Mouse (Mus musculus) MEL (cell line): ENCODE results near the gene Btaf1. TPM values are rescaled to one million over a fixed set of nuclear protein-coding genes. Genes with fewer than 3 reads are reported as not detected.
"Not testable (repeated sequence)": the region's sequence is repeated elsewhere in the genome, so short reads cannot be mapped to it uniquely, and the experiment has no call there.

ENCODE experiments used
- DNase-seq: peaks from one replicate; pipeline ENCODE4 v3.0.0; 2011; ENCODE audit warnings: low read depth, low spot score
- H3K27ac ChIP-seq: 2 replicates; pipeline ENCODE4 v1.5.1; 2012; ENCODE audit warnings: low read depth, mild to moderate bottlenecking, control low read depth, low read length, moderate library complexity; ENCODE audit not compliant: control insufficient read depth
- H3K27me3 ChIP-seq, 2 experiments: fragments of 150-350 bp in 1 of 2; sonication (generic) in 1 of 2; 2 replicates each; pipeline ENCODE4 v1.6.1; 2012; ENCODE audit warnings: low read length in 2 of 2, mild to moderate bottlenecking in 2 of 2, improper control_type of control experiment in 1 of 2, moderate library complexity in 1 of 2; ENCODE audit not compliant: insufficient read depth in 2 of 2, control insufficient read depth in 1 of 2
- H3K36me3 ChIP-seq, 2 experiments: 2 replicates each; pipeline ENCODE4 v1.6.1; 2012 to 2014; ENCODE audit warnings: low read length in 2 of 2, improper control_type of control experiment in 1 of 2, inconsistent platforms in 1 of 2, mild to moderate bottlenecking in 1 of 2; ENCODE audit not compliant: insufficient read depth in 2 of 2, control insufficient read depth in 1 of 2
- H3K4me1 ChIP-seq, 2 experiments: fragments of 150-350 bp in 1 of 2; sonication (generic) in 1 of 2; 2 replicates each; pipeline ENCODE4 v1.6.1; 2012; ENCODE audit warnings: low read length in 2 of 2, improper control_type of control experiment in 1 of 2, mild to moderate bottlenecking in 1 of 2; ENCODE audit not compliant: insufficient read depth in 2 of 2, control insufficient read depth in 1 of 2
- H3K4me3 ChIP-seq, 2 experiments: fragments of 150-350 bp in 1 of 2; sonication (generic) in 1 of 2; 2 replicates each; pipeline ENCODE4 v1.5.1; 2012; ENCODE audit warnings: low read depth in 2 of 2, low read length in 2 of 2, mild to moderate bottlenecking in 2 of 2, moderate library complexity in 2 of 2, control low read depth in 1 of 2, improper control_type of control experiment in 1 of 2; ENCODE audit not compliant: control insufficient read depth in 1 of 2, insufficient read depth in 1 of 2
- H3K79me2 ChIP-seq: 2 replicates; pipeline ENCODE4 v1.6.1; 2012; ENCODE audit warnings: mild to moderate bottlenecking, low read length, moderate library complexity; ENCODE audit not compliant: control insufficient read depth, poor library complexity, insufficient read depth
- H3K9ac ChIP-seq: 2 replicates; pipeline ENCODE4 v1.6.1; 2012; ENCODE audit warnings: low read depth, mild to moderate bottlenecking, control low read depth, low read length, moderate library complexity; ENCODE audit not compliant: control insufficient read depth, poor library complexity, severe bottlenecking
- H3K9me3 ChIP-seq: fragments of 150-350 bp; sonication (generic); replicated peaks from 2 replicates; pipeline ENCODE4 v1.6.1; 2012; ENCODE audit warnings: mild to moderate bottlenecking, low read length, improper control_type of control experiment, moderate library complexity; ENCODE audit not compliant: insufficient read depth
- BHLHE40 ChIP-seq: IDR thresholded peaks from 2 replicates; pipeline ENCODE4 v1.6.1; 2012; ENCODE audit warnings: low read depth, mild to moderate bottlenecking, inconsistent platforms, low read length, improper control_type of control experiment, borderline replicate concordance
- E2F4 ChIP-seq: IDR thresholded peaks from 2 replicates; pipeline ENCODE4 v1.6.1; 2011; ENCODE audit warnings: low read depth, low read length, improper control_type of control experiment, borderline replicate concordance
- ELF1 ChIP-seq: IDR thresholded peaks from 2 replicates; pipeline ENCODE4 v1.6.1; 2014; ENCODE audit warnings: low read depth, mild to moderate bottlenecking, inconsistent platforms, low read length, improper control_type of control experiment, moderate library complexity
- EP300 ChIP-seq, 2 experiments: IDR thresholded peaks; 2 replicates each; pipeline ENCODE4 v1.6.1; 2011; ENCODE audit warnings: improper control_type of control experiment in 2 of 2, low read length in 2 of 2, low read depth in 1 of 2, mild to moderate bottlenecking in 1 of 2
- ETS1 ChIP-seq: IDR thresholded peaks from 2 replicates; pipeline ENCODE4 v1.6.1; 2012; ENCODE audit warnings: low read depth, mild to moderate bottlenecking, inconsistent platforms, low read length, improper control_type of control experiment, moderate library complexity
- GABPA ChIP-seq: IDR thresholded peaks from 2 replicates; pipeline ENCODE4 v1.6.1; 2012; ENCODE audit warnings: low read depth, mild to moderate bottlenecking, inconsistent platforms, low read length, improper control_type of control experiment, moderate library complexity
- HCFC1 ChIP-seq: IDR thresholded peaks from 2 replicates; pipeline ENCODE4 v1.6.1; 2012; ENCODE audit warnings: low read depth, mild to moderate bottlenecking, inconsistent platforms, low read length, improper control_type of control experiment, moderate library complexity
- JUND ChIP-seq: IDR thresholded peaks from 2 replicates; pipeline ENCODE4 v1.6.1; 2011; ENCODE audit warnings: low read depth, mild to moderate bottlenecking, improper control_type of control experiment, low read length
- KAT2A ChIP-seq: conservative IDR thresholded peaks from 2 replicates; pipeline ENCODE4 v1.6.1; 2012; ENCODE audit warnings: low read depth, low read length, improper control_type of control experiment, inconsistent platforms
- MAFK ChIP-seq: IDR thresholded peaks from 2 replicates; pipeline ENCODE4 v1.6.1; 2011; ENCODE audit warnings: low read depth, mild to moderate bottlenecking, low read length, improper control_type of control experiment, borderline replicate concordance
- MAX ChIP-seq: IDR thresholded peaks from 2 replicates; pipeline ENCODE4 v1.6.1; 2011; ENCODE audit warnings: low read length, improper control_type of control experiment
- MEF2A ChIP-seq: IDR thresholded peaks from 2 replicates; pipeline ENCODE4 v1.6.1; 2014; ENCODE audit warnings: low read depth, mild to moderate bottlenecking, inconsistent platforms, low read length, improper control_type of control experiment; ENCODE audit not compliant: poor library complexity, insufficient replicate concordance, severe bottlenecking; ENCODE audit errors: extremely low read depth
- MXI1 ChIP-seq: IDR thresholded peaks from 2 replicates; pipeline ENCODE4 v1.6.1; 2011; ENCODE audit warnings: mild to moderate bottlenecking, low read depth, low read length, improper control_type of control experiment
- MYB ChIP-seq: IDR thresholded peaks from 2 replicates; pipeline ENCODE4 v1.6.1; 2011; ENCODE audit warnings: mild to moderate bottlenecking, low read depth, low read length, improper control_type of control experiment
- NELFE ChIP-seq: IDR thresholded peaks from 2 replicates; pipeline ENCODE4 v1.6.1; 2011; ENCODE audit warnings: low read depth, low read length, improper control_type of control experiment
- NRF1 ChIP-seq: IDR thresholded peaks from 2 replicates; pipeline ENCODE4 v1.6.1; 2014; ENCODE audit warnings: low read depth, mild to moderate bottlenecking, inconsistent platforms, low read length, improper control_type of control experiment, moderate library complexity; ENCODE audit not compliant: poor library complexity, insufficient read depth, severe bottlenecking
- POLR2AphosphoS2 ChIP-seq: IDR thresholded peaks from 2 replicates; pipeline ENCODE4 v1.6.1; 2011; ENCODE audit warnings: low read length, improper control_type of control experiment
- POLR2AphosphoS5 ChIP-seq: IDR thresholded peaks from 2 replicates; pipeline ENCODE4 v1.6.1; 2012; ENCODE audit warnings: low read depth, borderline replicate concordance, mild to moderate bottlenecking, inconsistent platforms, low read length, moderate library complexity, mixed read lengths
- RAD21 ChIP-seq: IDR thresholded peaks from 2 replicates; pipeline ENCODE4 v1.6.1; 2011; ENCODE audit warnings: mild to moderate bottlenecking, low read depth, low read length, improper control_type of control experiment
- RCOR1 ChIP-seq: IDR thresholded peaks from 2 replicates; pipeline ENCODE4 v1.6.1; 2012; ENCODE audit warnings: low read depth, mild to moderate bottlenecking, inconsistent platforms, low read length, improper control_type of control experiment
- SIN3A ChIP-seq: IDR thresholded peaks from 2 replicates; pipeline ENCODE4 v1.6.1; 2012; ENCODE audit warnings: low read length, improper control_type of control experiment, inconsistent platforms
- SMC3 ChIP-seq: IDR thresholded peaks from 2 replicates; pipeline ENCODE4 v1.6.1; 2011; ENCODE audit warnings: low read depth, low read length, improper control_type of control experiment
- TAL1 ChIP-seq: IDR thresholded peaks from 2 replicates; pipeline ENCODE4 v1.6.1; 2012; ENCODE audit warnings: mild to moderate bottlenecking, inconsistent platforms, low read length, moderate library complexity, mixed read lengths
- TBP ChIP-seq: IDR thresholded peaks from 2 replicates; pipeline ENCODE4 v1.8.0; 2011; ENCODE audit warnings: low read depth, low read length, improper control_type of control experiment
- ZKSCAN1 ChIP-seq: IDR thresholded peaks from 2 replicates; pipeline ENCODE4 v1.6.1; 2012; ENCODE audit warnings: low read depth, mild to moderate bottlenecking, inconsistent platforms, low read length, improper control_type of control experiment, moderate library complexity
- ZNF384 ChIP-seq: IDR thresholded peaks from 2 replicates; pipeline ENCODE4 v1.6.1; 2012; ENCODE audit warnings: low read depth, mild to moderate bottlenecking, inconsistent platforms, low read length, improper control_type of control experiment
- polyA plus RNA-seq, 2 experiments: library from polyadenylated mRNA; stranded (reverse) in 1 of 2; unstranded in 1 of 2; fragments of >175 nt in 1 of 2; fragments of >200 nt in 1 of 2; gene quantifications; 2 replicates each; pipeline versions ENCODE4 v1.2.1 to v1.2.4; 2012; ENCODE audit warnings: low replicate concordance in 2 of 2, low read depth in 1 of 2; ENCODE audit not compliant: insufficient read length in 2 of 2, insufficient read depth in 1 of 2, missing spikeins in 1 of 2
- total RNA-seq: library from RNA; depleted of rRNA; stranded (reverse); fragments of 300-350 nt; gene quantifications from 2 replicates; pipeline ENCODE4 v1.2.3, GENCODE M21; 2012

Btaf1 gene
- total and polyA plus RNA-seq, 3 experiments = 40.1 to 69.5 (median 46.1) TPM

DNA sequence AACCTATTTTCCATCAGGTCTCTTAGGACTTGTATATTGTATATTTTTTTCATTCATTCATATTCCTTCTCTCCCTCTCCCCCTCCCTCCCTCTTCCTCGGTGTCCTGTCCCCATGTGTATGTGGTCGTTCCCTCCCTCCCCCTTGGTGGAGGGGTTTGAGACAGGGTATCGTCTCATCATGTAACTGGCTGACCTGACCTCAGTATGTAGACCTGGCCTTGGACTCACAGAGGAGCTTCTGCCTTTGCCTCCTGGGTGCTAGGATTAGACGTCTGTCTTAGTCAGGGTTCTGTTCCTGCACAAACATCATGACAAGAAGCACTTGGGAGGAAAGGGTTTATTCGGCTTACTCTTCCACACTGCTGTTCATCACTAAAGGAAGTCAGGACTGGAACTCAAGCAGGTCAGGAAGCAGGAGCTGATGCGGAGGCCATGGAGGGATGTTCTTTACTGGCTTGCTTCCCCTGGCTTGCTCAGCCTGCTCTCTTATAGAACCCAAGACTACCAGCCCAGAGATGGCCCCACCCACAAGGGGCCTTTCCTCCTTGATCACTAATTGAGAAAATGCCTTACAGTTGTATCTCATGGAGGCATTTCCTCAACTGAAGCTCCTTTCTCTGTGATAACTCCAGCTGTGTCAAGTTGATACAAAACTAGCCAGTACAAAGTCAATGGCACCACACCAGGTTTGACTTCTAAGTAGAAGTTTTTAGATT, 36.8 kb downstream of the Btaf1 start:
- not testable (repeated sequence) for H3K27ac ChIP-seq
- peaks cover 5 to 79% of the 10 kb centered on the region in 2 experiments for H3K36me3 ChIP-seq

DNA sequence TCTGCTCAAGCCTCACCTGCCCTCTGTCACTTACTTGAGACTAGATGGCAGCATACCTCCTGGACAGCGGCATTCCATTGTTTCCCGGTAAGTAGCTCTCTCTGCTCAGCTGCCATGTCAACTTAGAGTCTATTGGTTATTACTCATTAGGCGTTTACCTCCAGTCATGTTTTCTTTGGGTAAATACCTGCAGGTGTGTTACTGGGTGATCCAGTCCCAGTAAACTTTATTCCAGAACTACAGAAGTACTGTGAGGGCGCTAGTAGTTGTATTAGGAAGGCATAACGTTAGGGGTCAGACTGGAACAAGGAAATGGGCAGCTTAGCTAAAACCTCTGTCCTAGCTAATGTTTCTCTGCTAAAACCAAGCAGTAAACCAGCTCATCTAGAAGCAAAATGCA, 78.7 kb downstream of the Btaf1 start:
- Histone ChIP-seq H3K36me3 (peaks cover 15 to 59% of the 10 kb centered on the region in 2 experiments), H3K9me3 (no peaks in the 10 kb centered on the region)

More for the DNA sequence above, 36.8 kb downstream of the Btaf1 start:
- not testable (repeated sequence) for H3K79me2 ChIP-seq, DNase-seq, H3K4me1 ChIP-seq, H3K9me3 ChIP-seq, H3K4me3 ChIP-seq, H3K27me3 ChIP-seq, H3K9ac ChIP-seq
- TF ChIP-seq EP300 (IDR thresholded peaks at IDR 0.05; ENCODE audit: low read depth in 1 of 2, low read length in 2 of 2) = peak in 1 of 2 experiments; percentile 55; a peak in 3 of 4 replicates

DNA sequence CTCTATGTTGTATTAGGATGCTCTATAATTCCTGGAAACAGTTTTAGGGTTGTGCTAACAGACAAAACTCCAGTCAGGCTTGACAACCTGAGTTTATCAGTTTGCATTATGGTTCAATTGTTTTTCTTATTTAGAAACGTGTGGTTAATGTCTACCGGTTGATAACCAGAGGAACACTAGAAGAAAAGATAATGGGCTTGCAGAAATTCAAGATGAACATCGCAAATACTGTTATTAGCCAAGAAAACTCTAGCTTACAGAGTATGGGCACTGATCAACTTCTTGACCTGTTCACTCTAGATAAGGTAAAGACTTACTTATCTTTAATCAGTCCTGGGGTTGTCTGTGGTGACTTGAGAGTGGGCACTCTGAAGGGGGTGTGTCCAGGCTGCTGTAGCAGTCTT, 84.0 kb downstream of the Btaf1 start:
- Histone ChIP-seq H3K27me3 (no peaks in the 10 kb centered on the region), H3K4me3 (no peak overlapping the region), H3K4me1 (peaks cover 15% of the 10 kb centered on the region in 2 experiments), H3K9ac (no peak overlapping the region), H3K27ac (peak overlapping the region; percentile 65), H3K9me3 (no peaks in the 10 kb centered on the region), H3K79me2 (no peaks in the 10 kb centered on the region), H3K36me3 (peaks cover 25 to 41% of the 10 kb centered on the region in 2 experiments)
- DNase-seq = peak; percentile 70
- no peak for TF ChIP-seq ELF1
- TF ChIP-seq ETS1 = peak; percentile 76
- no peak for TF ChIP-seq TBP
- peak; percentile 84 to 88 for TF ChIP-seq EP300 (IDR thresholded peaks at IDR 0.05; ENCODE audit: low read depth in 1 of 2, low read length in 2 of 2)
- no peak for TF ChIP-seq KAT2A
- no peak for TF ChIP-seq E2F4
- TF ChIP-seq GABPA = no peak
- TF ChIP-seq POLR2AphosphoS2 = no peak
- peak; percentile 67; the same call in 1 of the 2 replicates for TF ChIP-seq MEF2A
- TF ChIP-seq SIN3A = peak; percentile 69
- no peak for TF ChIP-seq NRF1
- no peak for TF ChIP-seq SMC3
- TF ChIP-seq HCFC1 = no peak
- TF ChIP-seq MAFK = peak; percentile 30; the same call in 1 of the 2 replicates
- TF ChIP-seq MYB = no peak; the same call in 1 of the 2 replicates
- TF ChIP-seq MXI1 = no peak
- no peak for TF ChIP-seq MAX
- TF ChIP-seq BHLHE40 = peak; percentile 81
- no peak for TF ChIP-seq RAD21
- TF ChIP-seq ZKSCAN1 = no peak
- TF ChIP-seq NELFE = no peak
- TF ChIP-seq ZNF384 = no peak
- TF ChIP-seq TAL1 = peak; percentile 55

More for the DNA sequence above, 78.7 kb downstream of the Btaf1 start:
- Histone ChIP-seq H3K79me2 (no peaks in the 10 kb centered on the region), H3K4me3 (no peak overlapping the region), H3K27ac (no peak overlapping the region), H3K27me3 (no peaks in the 10 kb centered on the region), H3K9ac (no peak overlapping the region), H3K4me1 (peaks cover 9 to 11% of the 10 kb centered on the region in 2 experiments)
- DNase-seq = no peak
- no peak for TF ChIP-seq ZNF384
- TF ChIP-seq RCOR1 = no peak
- no peak for TF ChIP-seq POLR2AphosphoS5
- TF ChIP-seq JUND = no peak
- TF ChIP-seq MXI1 = no peak
